Mouse (Mus musculus) liver, postnatal 0 days (tissue): ENCODE results near the gene Fosl1. TPM values are rescaled to one million over a fixed set of nuclear protein-coding genes. Genes with fewer than 3 reads are reported as not detected.

Experiments used
- ATAC-seq: fragments of 200-750 bp; cut with Nextera tagmentation; 2 replicates; pipeline ENCODE4 v1.8.0; 2017; ENCODE audit warnings: mild to moderate bottlenecking, moderate library complexity
- DNase-seq: peaks from one replicate; pipeline ENCODE4 v3.0.0-alpha.2; 2016
- H3K27ac ChIP-seq: fragments of 300-500 bp; sonication (generic); 2 replicates; pipeline ENCODE4 v1.5.1; 2014; ENCODE audit warnings: antibody characterized with exemption, moderate library complexity, mild to moderate bottlenecking, low read depth
- H3K27me3 ChIP-seq: fragments of 300-500 bp; sonication (generic); 2 replicates; pipeline ENCODE4 v1.6.1; 2014; ENCODE audit warnings: low read length, control low read depth, mixed read lengths; ENCODE audit not compliant: insufficient read depth
- H3K36me3 ChIP-seq: fragments of 300-500 bp; sonication (generic); replicated peaks from 2 replicates; pipeline ENCODE4 v1.6.1; 2014; ENCODE audit warnings: mild to moderate bottlenecking, control low read depth, low read length, moderate library complexity, mixed read lengths; ENCODE audit not compliant: insufficient read depth
- H3K4me1 ChIP-seq: fragments of 300-500 bp; sonication (generic); 2 replicates; pipeline ENCODE4 v1.6.1; 2014; ENCODE audit warnings: antibody characterized with exemption, mild to moderate bottlenecking, control low read depth; ENCODE audit not compliant: insufficient read depth
- H3K4me2 ChIP-seq: fragments of 300-500 bp; sonication (generic); 2 replicates; pipeline ENCODE4 v1.6.1; 2014; ENCODE audit warnings: low read depth, mild to moderate bottlenecking, low read length, moderate library complexity, mixed read lengths
- H3K4me3 ChIP-seq: fragments of 300-500 bp; sonication (generic); 2 replicates; pipeline ENCODE4 v1.5.1; 2014; ENCODE audit warnings: low read depth, low read length
- H3K9ac ChIP-seq: fragments of 300-500 bp; sonication (generic); replicated peaks from 2 replicates; pipeline ENCODE4 v1.6.1; 2014; ENCODE audit warnings: mild to moderate bottlenecking, moderate library complexity
- H3K9me3 ChIP-seq: fragments of 300-500 bp; sonication (generic); 2 replicates; pipeline ENCODE4 v1.6.1; 2016; ENCODE audit warnings: mild to moderate bottlenecking, control low read depth, low read length, mixed read lengths
- CTCF ChIP-seq: sonication (generic); IDR thresholded peaks from 2 replicates; pipeline ENCODE4 v1.5.1; 2016; ENCODE audit warnings: antibody characterized with exemption, low read depth
- EP300 ChIP-seq: IDR thresholded peaks from 2 replicates; pipeline ENCODE4 v1.6.1; 2016; ENCODE audit warnings: antibody characterized with exemption, low read depth, mild to moderate bottlenecking
- WGBS: fragments of 180-500 bp; shearing (Covaris S2); extraction: QIAGEN DNeasy Blood & Tissue Kit; methylation state at CpG from one replicate; pipeline ENCODE4 v1.1.7; 2014; ENCODE audit not compliant: insufficient replicate concordance; 5-methylcytosine and 5-hydroxymethylcytosine counted together
- polyA plus RNA-seq: library from polyadenylated mRNA; unstranded; fragments of >200 nt; fragmentation: Nextera tagmentation; extraction: Ambion mirVana; gene quantifications from 2 replicates; pipeline ENCODE4 v1.2.1, GENCODE M21; 2015

Gene Fosl1
- polyA plus RNA-seq, 1 experiment from 2014 or later = not detected

DNA sequence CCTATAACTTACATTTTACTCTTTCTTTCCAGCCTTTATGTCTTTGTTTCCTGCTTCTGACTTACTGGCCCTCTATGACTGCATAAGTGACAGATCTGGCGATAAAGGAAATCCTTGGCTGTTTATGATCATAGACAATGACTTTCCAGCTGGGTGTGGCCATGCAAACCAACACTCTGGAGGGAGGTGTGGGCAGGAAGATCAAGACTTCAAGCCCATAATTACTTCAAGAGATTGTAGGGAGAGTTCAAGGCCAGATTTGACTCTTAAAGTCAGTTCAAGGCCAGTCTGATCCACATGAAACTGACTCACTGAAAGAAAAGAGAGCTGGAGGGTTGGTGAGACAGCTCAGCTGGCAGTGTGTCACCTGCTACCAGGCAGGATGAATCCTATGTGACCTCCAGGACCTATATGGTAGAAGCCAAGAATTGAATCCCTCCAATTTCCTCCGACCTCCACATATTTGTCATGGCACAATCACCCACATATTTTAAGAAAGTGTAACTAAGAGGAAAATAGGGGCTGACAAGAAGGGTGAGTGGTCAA lies 53.1 kb downstream of the Fosl1 start:
- WGBS = 81% methylated on average over 2 of the region's 2 CpGs

DNA sequence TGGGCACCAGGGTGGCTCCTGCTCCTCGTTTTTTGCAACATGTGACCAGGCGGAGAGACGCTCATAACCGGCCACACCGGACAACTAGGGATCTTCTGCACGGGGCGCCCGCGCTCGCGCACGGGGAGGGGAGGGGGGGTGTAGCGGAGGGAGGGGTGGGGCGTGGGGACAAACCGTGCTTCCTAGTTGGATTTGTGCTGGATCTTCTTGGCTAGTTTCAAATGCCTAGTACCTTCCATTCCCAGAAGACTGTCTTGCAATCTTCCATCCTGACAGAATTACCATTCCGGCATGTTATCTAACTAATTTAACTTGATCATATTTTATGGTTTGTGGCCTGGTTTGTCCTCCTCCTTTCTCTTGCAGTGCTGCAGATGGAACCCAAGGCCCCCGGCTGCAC lies 56.3 kb downstream of the Fosl1 start, which contains the start of gene 1700020D05Rik:
Gene 1700020D05Rik (minus strand): TSS at position 101 of the 400 bp plus-strand sequence.
- no peaks in the 10 kb centered on the region for H3K36me3 ChIP-seq
- no peaks in the 10 kb centered on the region for H3K27me3 ChIP-seq
- no peak for ATAC-seq
- no peak within 1 kb of the TSS for H3K4me2 ChIP-seq
- H3K4me1 ChIP-seq = no peaks in the 10 kb centered on the region
- no peak within 1 kb of the TSS for H3K9ac ChIP-seq
- no peak for DNase-seq
- WGBS = 83% methylated on average over 17 of the region's 17 CpGs
- no peaks in the 10 kb centered on the region for H3K9me3 ChIP-seq
- H3K27ac ChIP-seq = no peak within 1 kb of the TSS
- TF ChIP-seq CTCF (no peak), EP300 (no peak)
- H3K4me3 ChIP-seq = no peak within 1 kb of the TSS

More for the DNA sequence above, 53.1 kb downstream of the Fosl1 start:
- TF ChIP-seq CTCF (no peak), EP300 (no peak)
- Histone ChIP-seq H3K9me3 (no peaks in the 10 kb centered on the region), H3K4me2 (no peak overlapping the region), H3K4me3 (no peak overlapping the region), H3K27me3 (no peaks in the 10 kb centered on the region), H3K36me3 (peaks cover 22% of the 10 kb centered on the region), H3K4me1 (no peaks in the 10 kb centered on the region), H3K9ac (no peak overlapping the region), H3K27ac (no peak overlapping the region)
- DNase-seq (no peak), ATAC-seq (no peak)

Other genes with a start within 250 kb of the Fosl1 start
- 2.6 and 3.3 TPM in 2 replicates for gene Pacs1, start 174.4 kb upstream of the Fosl1 start, polyA plus RNA-seq
- gene Sf3b2, start 152.1 kb upstream of the Fosl1 start, polyA plus RNA-seq = 80.7 and 93.7 TPM in 2 replicates
- gene Gal3st3, start 149.2 kb upstream of the Fosl1 start, polyA plus RNA-seq = not detected in 2 replicates
- gene Catsper1, start 111.8 kb upstream of the Fosl1 start, polyA plus RNA-seq = not detected in 2 replicates
- gene Cst6, start 98.0 kb upstream of the Fosl1 start, polyA plus RNA-seq = not detected in 2 replicates
- gene Eif1ad, start 80.8 kb upstream of the Fosl1 start, polyA plus RNA-seq = 19.3 and 25.0 TPM in 2 replicates
- gene Banf1, start 80.4 kb upstream of the Fosl1 start, polyA plus RNA-seq = 158 and 164 TPM in 2 replicates
- 20.8 and 24.0 TPM in 2 replicates for gene Sart1, start 58.8 kb upstream of the Fosl1 start, polyA plus RNA-seq
- gene Tsga10ip, start 45.0 kb upstream of the Fosl1 start, polyA plus RNA-seq = 0.14 TPM in 1 of 2 replicates, not detected in the other
- gene Drap1, start 22.6 kb upstream of the Fosl1 start, polyA plus RNA-seq = 71.5 and 74.2 TPM in 2 replicates
- 15.8 and 16.1 TPM in 2 replicates for gene AI837181, start 22.4 kb upstream of the Fosl1 start, polyA plus RNA-seq
- gene Ccdc85b, start 10.3 kb downstream of the Fosl1 start, polyA plus RNA-seq = 1.6 and 2.1 TPM in 2 replicates
- 35.6 and 35.7 TPM in 2 replicates for gene Fibp, start 13.1 kb downstream of the Fosl1 start, polyA plus RNA-seq
- 1.4 and 1.9 TPM in 2 replicates for gene Ctsw, start 21.0 kb downstream of the Fosl1 start, polyA plus RNA-seq
- 8.1 and 9.2 TPM in 2 replicates for gene Efemp2, start 26.4 kb downstream of the Fosl1 start, polyA plus RNA-seq
- 8.6 and 11.9 TPM in 2 replicates for gene Mus81, start 40.9 kb downstream of the Fosl1 start, polyA plus RNA-seq
- 841 and 843 TPM in 2 replicates for gene Cfl1, start 42.9 kb downstream of the Fosl1 start, polyA plus RNA-seq
- gene 1700020D05Rik, start 56.2 kb downstream of the Fosl1 start, polyA plus RNA-seq = not detected in 2 replicates
- 2.6 and 3.0 TPM in 2 replicates for gene Snx32, start 63.0 kb downstream of the Fosl1 start, polyA plus RNA-seq
- 0.06 TPM in 1 of 2 replicates, not detected in the other for gene Ovol1, start 113.1 kb downstream of the Fosl1 start, polyA plus RNA-seq
- gene Ap5b1, start 120.5 kb downstream of the Fosl1 start, polyA plus RNA-seq = 3.1 and 3.4 TPM in 2 replicates
- 78.4 and 79.1 TPM in 2 replicates for gene Rnaseh2c, start 154.3 kb downstream of the Fosl1 start, polyA plus RNA-seq
- 15.1 and 15.8 TPM in 2 replicates for gene Kat5, start 162.7 kb downstream of the Fosl1 start, polyA plus RNA-seq
- gene Rela, start 189.9 kb downstream of the Fosl1 start, polyA plus RNA-seq = 21.3 and 22.6 TPM in 2 replicates
- 14.1 and 15.3 TPM in 2 replicates for gene Sipa1, start 216.2 kb downstream of the Fosl1 start, polyA plus RNA-seq
- 10.4 and 12.5 TPM in 2 replicates for gene Map3k11, start 241.2 kb downstream of the Fosl1 start, polyA plus RNA-seq
- gene Pcnx3, start 241.4 kb downstream of the Fosl1 start, polyA plus RNA-seq = 5.2 and 5.6 TPM in 2 replicates